Mouse (Mus musculus) liver, embryonic 15.5 days (tissue): ENCODE measurements around the gene Ddit4. TPM values are rescaled to one million over a fixed set of nuclear protein-coding genes. Genes with fewer than 3 reads are reported as not detected.
"Not testable (repeated sequence)": the region's sequence is repeated elsewhere in the genome, so short reads cannot be mapped to it uniquely, and the experiment has no call there.

Source experiments
- ATAC-seq: fragments of 200-750 bp; cut with Nextera tagmentation; 2 replicates; pipeline ENCODE4 v1.8.0; 2017; ENCODE audit warnings: moderate number of reproducible peaks, mild to moderate bottlenecking, moderate library complexity; ENCODE audit not compliant: insufficient read depth
- H3K27ac ChIP-seq: fragments of 300-500 bp; sonication (generic); replicated peaks from 2 replicates; pipeline ENCODE4 v1.5.1; 2015; ENCODE audit warnings: mild to moderate bottlenecking, inconsistent platforms
- H3K27me3 ChIP-seq: fragments of 300-500 bp; sonication (generic); 2 replicates; pipeline ENCODE4 v1.6.1; 2015; ENCODE audit warnings: mild to moderate bottlenecking, inconsistent platforms
- H3K36me3 ChIP-seq: fragments of 300-500 bp; sonication (generic); replicated peaks from 2 replicates; pipeline ENCODE4 v1.6.1; 2015; ENCODE audit warnings: moderate library complexity, mild to moderate bottlenecking, inconsistent platforms
- H3K4me1 ChIP-seq: fragments of 300-500 bp; sonication (generic); replicated peaks from 2 replicates; pipeline ENCODE4 v1.6.1; 2015; ENCODE audit warnings: inconsistent platforms
- H3K4me2 ChIP-seq: fragments of 300-500 bp; sonication (generic); 2 replicates; pipeline ENCODE4 v1.6.1; 2015; ENCODE audit warnings: moderate library complexity, mild to moderate bottlenecking, inconsistent platforms
- H3K4me3 ChIP-seq: fragments of 300-500 bp; sonication (generic); replicated peaks from 2 replicates; pipeline ENCODE4 v1.5.1; 2015; ENCODE audit warnings: mild to moderate bottlenecking, inconsistent platforms
- H3K9ac ChIP-seq: fragments of 300-500 bp; sonication (generic); 2 replicates; pipeline ENCODE4 v1.6.1; 2015; ENCODE audit warnings: moderate library complexity, mild to moderate bottlenecking, inconsistent platforms
- H3K9me3 ChIP-seq: fragments of 300-500 bp; sonication (generic); replicated peaks from 2 replicates; pipeline ENCODE4 v1.6.1; 2016; ENCODE audit warnings: inconsistent platforms
- WGBS: fragments of 180-500 bp; shearing (Covaris S2); methylation state at CpG from one replicate; pipeline ENCODE4 v1.1.7; 2015; ENCODE audit warnings: mixed read lengths; ENCODE audit not compliant: insufficient replicate concordance; 5-methylcytosine and 5-hydroxymethylcytosine counted together
- polyA plus RNA-seq: library from polyadenylated mRNA; unstranded; fragments of >200 nt; fragmentation: Nextera tagmentation; extraction: Ambion mirVana; gene quantifications from 2 replicates; pipeline ENCODE4 v1.2.1, GENCODE M21; 2015

Ddit4 gene
- polyA plus RNA-seq: 5.6 and 6.6 TPM in 2 replicates

DNA sequence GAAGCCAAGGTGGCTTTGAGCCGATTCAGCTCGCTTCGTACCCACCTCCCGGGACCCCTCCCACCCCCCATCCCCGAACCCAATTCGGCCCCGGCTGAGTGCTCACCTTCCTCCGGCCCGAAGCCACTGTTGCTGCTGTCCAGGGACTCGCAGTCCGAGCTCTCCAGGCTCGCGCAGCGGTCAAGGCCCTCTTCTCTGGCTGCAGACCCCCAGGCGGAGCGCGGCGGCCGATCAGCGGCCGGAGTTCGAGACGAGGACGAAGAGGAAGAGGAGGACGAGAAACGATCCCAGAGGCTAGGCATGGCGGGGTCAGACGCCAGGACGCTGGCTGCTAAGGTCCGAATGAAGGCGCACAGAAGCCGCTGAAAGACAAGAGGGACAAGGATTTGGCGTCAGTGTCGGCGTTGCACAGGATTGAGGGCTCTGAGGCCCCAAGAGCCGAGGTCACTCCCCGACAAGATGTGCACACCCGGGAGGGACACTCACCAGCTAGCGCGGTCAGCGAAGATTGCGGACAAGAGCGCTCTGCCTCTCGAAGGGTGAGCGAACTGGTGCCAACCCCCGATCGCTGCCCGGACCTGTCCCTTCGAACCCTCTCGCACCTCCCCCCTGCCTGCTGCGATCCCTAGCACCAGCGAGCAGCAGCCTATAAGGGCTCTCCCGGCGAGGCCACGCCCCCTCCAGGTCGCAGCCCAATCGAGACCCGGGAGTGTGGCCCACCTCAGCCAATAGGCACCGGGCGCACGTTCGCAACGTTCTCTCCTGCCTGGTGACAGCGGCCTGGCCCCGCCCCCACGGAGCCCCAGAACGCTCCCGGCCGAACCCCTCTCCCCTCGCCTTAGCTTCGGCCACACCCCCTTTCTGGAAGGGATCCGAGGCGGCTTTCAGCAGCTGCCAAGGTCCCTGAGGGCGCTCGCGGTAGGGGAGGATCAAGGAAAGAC, at the start of gene Ddit4:
Gene Ddit4, minus strand, starts transcription at position 624 of the 941 bp plus-strand sequence.
- Histone ChIP-seq H3K36me3 (no peaks in the 10 kb centered on the region), H3K4me2 (peak within 1 kb of the TSS; percentile 89), H3K4me1 (peaks cover 33% of the 10 kb centered on the region), H3K9me3 (no peaks in the 10 kb centered on the region), H3K27me3 (peaks cover 76% of the 10 kb centered on the region), H3K27ac (peak within 1 kb of the TSS; percentile 54), H3K4me3 (peak within 1 kb of the TSS; percentile 66), H3K9ac (peak within 1 kb of the TSS; percentile 67)
- under 1% methylated on average over 76 of the region's 76 CpGs for WGBS
- peak; percentile 97 for ATAC-seq

DNA sequence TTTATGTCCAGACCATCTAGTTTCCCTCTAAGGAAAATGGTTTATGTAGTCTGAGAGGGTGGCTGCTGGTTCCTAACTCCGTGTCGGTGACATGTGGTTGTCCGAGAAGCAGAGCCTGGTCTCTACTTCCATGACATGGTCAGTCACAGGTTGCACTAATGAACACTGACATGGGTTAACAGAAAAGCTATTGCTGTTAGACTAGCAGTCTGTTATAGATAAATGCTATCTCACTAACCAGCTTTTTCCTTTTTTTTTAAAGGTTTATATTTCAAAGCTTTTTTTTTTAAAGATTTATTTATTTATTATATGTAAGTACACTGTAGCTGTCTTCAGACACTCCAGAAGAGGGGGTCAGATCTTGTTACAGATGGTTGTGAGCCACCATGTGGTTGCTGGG, 47.4 kb upstream of the Ddit4 start:
- H3K4me1 ChIP-seq: peaks cover 53% of the 10 kb centered on the region
- no peak overlapping the region for H3K9ac ChIP-seq
- H3K4me2 ChIP-seq: no peak overlapping the region
- H3K9me3 ChIP-seq: no peaks in the 10 kb centered on the region
- no peaks in the 10 kb centered on the region for H3K27me3 ChIP-seq
- H3K4me3 ChIP-seq: no peak overlapping the region
- no peak for ATAC-seq
- 51% methylated on average over 3 of the region's 3 CpGs for WGBS
- no peak overlapping the region for H3K27ac ChIP-seq
- H3K36me3 ChIP-seq: peaks cover 35% of the 10 kb centered on the region

DNA sequence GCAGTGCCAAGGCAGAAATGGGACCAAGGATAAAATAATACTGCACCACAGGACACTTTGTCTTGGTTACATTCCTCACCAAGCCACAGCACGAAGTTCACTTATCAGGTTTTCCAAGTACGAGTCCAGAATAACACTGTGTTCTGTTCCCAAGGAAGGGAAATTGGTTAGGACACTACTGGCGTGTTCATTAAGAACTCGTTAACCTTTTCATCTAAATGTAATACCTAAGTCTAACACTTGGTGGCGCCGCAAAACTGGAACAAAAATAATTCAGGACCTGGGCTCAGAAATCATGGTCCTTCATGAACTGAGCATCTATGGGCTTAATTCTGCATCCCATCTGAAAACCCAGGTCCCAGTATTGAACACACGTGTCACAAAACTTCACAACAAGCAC, 46.0 kb upstream of the Ddit4 start:
- H3K27me3 ChIP-seq: no peaks in the 10 kb centered on the region
- no peak overlapping the region for H3K4me3 ChIP-seq
- no peak overlapping the region for H3K27ac ChIP-seq
- no peak overlapping the region for H3K4me2 ChIP-seq
- H3K4me1 ChIP-seq: peaks cover 44% of the 10 kb centered on the region
- WGBS: 8% methylated on average over 7 of the region's 7 CpGs
- no peaks in the 10 kb centered on the region for H3K9me3 ChIP-seq
- peaks cover 45% of the 10 kb centered on the region for H3K36me3 ChIP-seq
- no peak for ATAC-seq
- H3K9ac ChIP-seq: no peak overlapping the region

DNA sequence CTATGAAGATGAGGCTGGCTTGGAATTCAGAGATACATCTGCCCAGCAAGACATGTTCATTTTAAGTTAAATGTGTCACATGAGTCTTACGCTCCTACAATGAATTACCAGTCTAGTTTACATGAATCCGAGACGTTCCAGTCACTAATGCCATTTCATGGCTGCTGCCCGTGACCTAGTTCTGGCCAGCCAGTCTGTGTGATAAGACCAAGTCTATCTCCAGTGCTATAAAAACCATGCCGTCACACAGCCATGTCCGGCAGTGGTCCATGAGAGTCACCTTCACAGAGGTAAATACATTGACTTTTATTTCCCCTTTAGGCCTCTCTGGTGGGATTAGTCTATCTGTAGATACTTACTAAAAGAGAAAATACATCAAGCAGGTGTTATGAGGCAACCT, 44.3 kb upstream of the Ddit4 start:
- Histone ChIP-seq H3K27ac (no peak overlapping the region), H3K4me3 (no peak overlapping the region), H3K4me2 (no peak overlapping the region), H3K9ac (no peak overlapping the region), H3K4me1 (peaks cover 30% of the 10 kb centered on the region), H3K27me3 (no peaks in the 10 kb centered on the region), H3K36me3 (peaks cover 44% of the 10 kb centered on the region), H3K9me3 (no peaks in the 10 kb centered on the region)
- ATAC-seq: no peak
- WGBS: 92% methylated on average over 6 of the region's 6 CpGs

DNA sequence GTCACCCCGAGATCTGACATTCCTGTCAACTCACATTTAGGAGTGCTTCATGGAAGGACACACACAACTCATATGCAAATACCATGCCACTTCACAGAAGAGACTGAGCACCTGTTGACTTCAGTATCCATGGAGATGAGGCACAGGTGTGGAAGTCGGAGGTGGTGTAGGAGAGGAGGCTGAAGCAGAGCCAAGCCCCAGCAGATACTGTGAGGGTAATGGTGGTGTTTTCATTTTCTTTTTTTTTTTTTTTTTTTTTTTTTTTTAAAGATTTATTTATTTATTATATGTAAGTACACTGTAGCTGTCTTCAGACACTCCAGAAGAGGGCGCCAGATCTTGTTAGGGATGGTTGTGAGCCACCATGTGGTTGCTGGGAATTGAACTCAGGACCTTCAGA, 42.2 kb upstream of the Ddit4 start:
- peaks cover 14% of the 10 kb centered on the region; the same call in 1 of the 2 replicates for H3K4me1 ChIP-seq
- H3K36me3 ChIP-seq: peaks cover 58% of the 10 kb centered on the region
- ATAC-seq: not testable (repeated sequence)

DNA sequence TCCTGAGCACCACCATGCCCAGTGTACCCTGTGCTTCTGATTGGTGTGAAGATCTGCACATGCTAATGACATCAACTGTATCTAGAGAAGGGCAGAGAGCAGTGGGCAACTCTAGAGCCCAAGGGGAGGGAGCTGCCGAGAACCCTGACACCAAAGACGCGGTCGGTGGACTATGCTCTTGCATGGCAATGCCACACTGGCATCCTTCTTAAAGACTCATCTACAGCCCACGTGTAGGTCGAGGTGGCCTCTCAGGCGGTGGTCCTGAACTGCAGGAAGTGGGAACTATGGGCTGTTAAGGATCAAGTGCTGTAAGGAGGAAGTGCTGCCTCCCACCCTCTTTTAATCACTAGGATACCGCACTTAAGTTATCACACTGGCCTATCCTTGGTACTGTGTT, 40.4 kb upstream of the Ddit4 start:
- Histone ChIP-seq H3K4me3 (no peak overlapping the region), H3K27ac (no peak overlapping the region), H3K36me3 (peaks cover 76% of the 10 kb centered on the region), H3K4me2 (no peak overlapping the region), H3K9me3 (no peaks in the 10 kb centered on the region), H3K4me1 (no peaks in the 10 kb centered on the region), H3K27me3 (no peaks in the 10 kb centered on the region), H3K9ac (no peak overlapping the region)
- ATAC-seq: no peak
- 70% methylated on average over 8 of the region's 8 CpGs for WGBS

More for the DNA sequence above, 42.2 kb upstream of the Ddit4 start:
- not testable (repeated sequence) for H3K9ac ChIP-seq, H3K4me3 ChIP-seq, H3K4me2 ChIP-seq, H3K9me3 ChIP-seq, H3K27ac ChIP-seq, H3K27me3 ChIP-seq
- 84% methylated on average over 2 of the region's 3 CpGs for WGBS

DNA sequence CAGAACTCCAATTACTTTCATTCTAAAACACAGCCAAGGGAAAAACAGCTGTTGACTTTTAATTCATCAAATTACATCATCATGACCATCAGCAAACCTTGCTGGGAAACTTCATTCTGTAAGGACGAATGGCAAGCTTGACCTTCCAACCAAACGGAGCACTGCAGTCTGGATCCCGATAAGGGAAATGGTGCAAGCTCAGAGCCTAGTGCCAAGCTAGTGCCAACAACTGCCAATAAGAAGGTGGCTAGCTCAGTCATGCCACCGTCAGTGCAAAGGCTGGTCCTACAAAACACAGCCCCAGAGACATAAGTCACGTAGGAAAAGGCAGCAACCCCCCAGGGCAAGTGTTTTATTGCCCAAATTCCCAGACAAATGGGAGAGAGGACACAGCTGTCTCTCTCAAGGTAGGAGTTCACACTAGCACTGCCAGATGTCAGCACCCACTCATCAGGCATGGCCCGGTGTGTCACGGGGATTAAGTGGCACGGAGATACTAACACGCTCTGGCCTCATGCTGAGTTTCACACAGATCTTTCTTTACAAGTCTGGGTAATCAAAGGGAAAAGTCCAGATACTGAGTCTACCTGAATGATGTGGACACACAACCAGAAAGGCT, 39.7 kb upstream of the Ddit4 start:
- H3K27ac ChIP-seq: no peak overlapping the region
- peaks cover 78% of the 10 kb centered on the region for H3K36me3 ChIP-seq
- WGBS: 81% methylated on average over 9 of the region's 9 CpGs
- H3K4me1 ChIP-seq: no peaks in the 10 kb centered on the region
- no peak overlapping the region for H3K4me3 ChIP-seq
- no peak overlapping the region for H3K4me2 ChIP-seq
- no peak overlapping the region for H3K9ac ChIP-seq
- H3K27me3 ChIP-seq: no peaks in the 10 kb centered on the region
- H3K9me3 ChIP-seq: no peaks in the 10 kb centered on the region
- no peak for ATAC-seq

DNA sequence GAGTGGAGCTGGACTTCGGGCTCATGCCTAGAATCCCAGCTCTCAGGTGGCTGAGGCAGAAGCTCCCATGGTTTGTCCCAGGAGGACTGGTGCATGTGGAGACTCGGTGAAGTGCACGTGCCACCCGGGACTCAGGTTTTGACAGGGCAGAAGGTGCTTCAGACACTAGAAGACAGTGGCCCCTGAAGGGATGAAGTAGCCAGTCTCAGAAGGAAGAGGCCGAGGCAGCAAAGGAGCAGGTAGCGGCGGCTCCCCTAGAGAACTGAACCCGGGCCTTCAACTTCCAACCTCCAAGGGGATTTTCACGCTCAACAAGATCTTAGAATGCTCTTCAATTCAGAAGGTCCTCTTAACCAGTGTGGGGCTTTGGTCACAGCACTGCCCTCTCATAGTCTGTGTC, 38.8 kb upstream of the Ddit4 start:
- 87% methylated on average over 9 of the region's 9 CpGs for WGBS
- Histone ChIP-seq H3K9me3 (no peaks in the 10 kb centered on the region), H3K27ac (no peak overlapping the region), H3K4me1 (no peaks in the 10 kb centered on the region), H3K4me2 (no peak overlapping the region), H3K4me3 (no peak overlapping the region), H3K9ac (no peak overlapping the region), H3K36me3 (peaks cover 74% of the 10 kb centered on the region), H3K27me3 (no peaks in the 10 kb centered on the region)
- no peak for ATAC-seq

DNA sequence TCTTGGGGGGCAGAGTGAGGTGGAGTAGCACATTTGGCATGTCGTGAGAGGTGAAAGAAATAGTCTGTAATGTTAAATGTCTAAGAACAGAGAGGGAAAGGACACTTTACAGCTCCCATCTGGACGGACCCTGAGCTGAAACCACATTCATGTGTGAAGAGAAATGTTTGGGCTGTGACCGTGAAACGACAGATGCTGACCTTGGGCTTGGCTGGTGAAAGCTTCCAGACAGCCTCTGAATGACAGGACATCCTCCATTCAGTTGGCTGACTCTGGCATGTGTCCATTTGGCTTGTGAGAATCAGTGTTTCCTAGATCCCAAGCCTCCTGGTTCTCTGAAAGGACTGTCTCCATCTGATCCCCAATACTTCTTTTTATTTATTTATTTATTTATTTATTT, 36.4 kb upstream of the Ddit4 start:
- Histone ChIP-seq H3K4me3 (no peak overlapping the region), H3K4me1 (no peaks in the 10 kb centered on the region), H3K9me3 (no peaks in the 10 kb centered on the region), H3K27ac (no peak overlapping the region), H3K27me3 (no peaks in the 10 kb centered on the region), H3K4me2 (no peak overlapping the region), H3K36me3 (peaks cover 59% of the 10 kb centered on the region), H3K9ac (no peak overlapping the region)
- no peak for ATAC-seq
- 82% methylated on average over 4 of the region's 4 CpGs for WGBS

DNA sequence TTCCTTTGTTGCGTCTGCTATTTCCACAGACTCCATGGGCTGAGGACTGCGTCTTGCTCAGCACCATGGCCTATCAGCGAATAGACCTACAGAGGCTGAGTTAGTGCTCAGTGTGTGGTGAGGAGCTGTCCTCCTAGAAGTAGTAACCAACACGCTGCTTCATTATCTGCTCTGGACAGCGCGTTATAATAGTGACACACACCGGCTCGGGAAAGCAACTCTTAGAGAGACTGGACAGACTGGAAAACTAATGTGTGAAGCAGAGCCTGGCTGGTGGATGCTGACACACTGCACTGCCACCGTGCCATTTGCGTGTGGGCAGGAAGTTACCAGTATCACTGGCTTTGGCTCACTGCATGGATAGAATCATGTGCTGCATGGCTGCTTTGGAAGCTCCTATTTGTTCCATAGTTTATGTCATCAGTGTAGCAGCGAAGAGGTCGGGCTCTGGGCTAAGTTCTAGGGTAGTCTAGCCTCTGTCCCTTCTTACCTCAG, 30.8 kb upstream of the Ddit4 start:
- no peaks in the 10 kb centered on the region for H3K9me3 ChIP-seq
- H3K4me2 ChIP-seq: no peak overlapping the region
- peaks cover 18% of the 10 kb centered on the region for H3K36me3 ChIP-seq
- H3K4me3 ChIP-seq: no peak overlapping the region
- no peak overlapping the region for H3K27ac ChIP-seq
- 53% methylated on average over 12 of the region's 12 CpGs for WGBS
- H3K27me3 ChIP-seq: no peaks in the 10 kb centered on the region
- no peak overlapping the region for H3K9ac ChIP-seq
- no peak for ATAC-seq
- H3K4me1 ChIP-seq: peaks cover 36% of the 10 kb centered on the region

DNA sequence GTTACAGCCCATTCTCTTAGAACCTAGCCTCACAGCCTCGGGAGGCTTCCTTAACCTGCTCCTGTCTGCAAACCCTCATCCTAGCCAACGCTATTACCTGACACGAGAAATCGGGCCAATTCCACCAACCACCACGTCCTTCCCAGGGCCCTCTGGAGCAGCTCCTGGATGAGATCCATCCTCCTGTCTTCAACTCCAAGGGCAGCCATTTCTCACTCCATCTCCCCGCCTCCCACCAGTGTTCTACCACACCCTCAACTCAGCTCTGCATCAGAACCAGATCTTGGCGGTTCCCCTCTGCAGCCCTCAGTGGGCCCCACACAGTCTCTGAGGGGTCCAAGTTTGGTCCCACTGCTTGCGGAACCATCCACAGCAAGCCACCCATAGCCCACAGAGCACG, 30.2 kb upstream of the Ddit4 start:
- Histone ChIP-seq H3K9me3 (no peaks in the 10 kb centered on the region), H3K9ac (no peak overlapping the region), H3K27ac (peak overlapping the region; percentile 20; the same call in 1 of the 2 replicates), H3K4me2 (no peak overlapping the region), H3K4me1 (peaks cover 36% of the 10 kb centered on the region), H3K36me3 (peaks cover 12% of the 10 kb centered on the region), H3K4me3 (no peak overlapping the region), H3K27me3 (no peaks in the 10 kb centered on the region)
- WGBS: 69% methylated on average over 9 of the region's 9 CpGs
- no peak for ATAC-seq
